Mouse (Mus musculus) fibroblast of lung, adult 2 months (primary cell): ENCODE data around the gene Gm815.

Experiments used
- DNase-seq: peaks from one replicate; pipeline ENCODE4 v3.0.0-alpha.2; 2011; ENCODE audit warnings: low read depth

The Gm815 gene

DNA sequence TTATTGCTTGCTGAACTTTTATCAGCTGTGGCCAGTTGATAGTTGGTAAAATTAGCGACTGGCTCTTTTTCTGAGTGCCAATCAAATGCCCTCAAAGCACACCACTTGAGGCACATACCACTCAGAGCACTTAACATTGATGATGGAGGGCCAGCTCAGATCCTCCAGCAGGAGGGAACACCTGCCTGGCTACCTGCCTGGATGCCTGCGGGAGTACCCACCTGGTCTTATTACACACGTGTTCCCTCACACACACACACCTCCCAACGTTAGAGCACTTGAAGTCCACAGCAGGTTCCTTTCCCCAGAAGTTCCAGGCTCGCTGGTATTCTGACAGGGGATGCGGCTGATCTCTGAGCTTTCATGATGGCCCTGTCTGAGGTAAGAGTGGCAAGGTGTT, at the start of gene Gm815:
Gene Gm815, plus strand, starts transcription at position 266 of the 400 bp plus-strand sequence.
- DNase-seq = no peak

DNA sequence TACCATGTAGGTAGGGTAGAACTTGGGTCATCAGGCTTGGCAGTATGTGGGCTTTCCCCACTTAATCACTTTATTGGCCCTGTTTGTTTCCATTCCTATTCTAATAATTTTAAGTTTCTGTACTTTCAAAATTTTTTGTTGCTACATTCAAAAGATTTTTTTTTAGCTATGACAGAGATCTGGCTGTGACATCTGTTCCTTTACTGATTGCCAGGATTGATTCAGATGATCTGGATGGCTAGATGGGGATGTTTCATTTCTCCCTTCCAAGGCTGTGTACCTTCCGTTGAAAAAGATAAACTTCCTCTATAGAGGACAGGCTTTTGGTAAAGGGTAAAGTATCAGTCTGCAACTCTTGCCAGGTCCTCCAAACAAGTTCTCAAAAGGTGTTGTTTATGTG, 48.1 kb upstream of the Gm815 start:
- no peak for DNase-seq

DNA sequence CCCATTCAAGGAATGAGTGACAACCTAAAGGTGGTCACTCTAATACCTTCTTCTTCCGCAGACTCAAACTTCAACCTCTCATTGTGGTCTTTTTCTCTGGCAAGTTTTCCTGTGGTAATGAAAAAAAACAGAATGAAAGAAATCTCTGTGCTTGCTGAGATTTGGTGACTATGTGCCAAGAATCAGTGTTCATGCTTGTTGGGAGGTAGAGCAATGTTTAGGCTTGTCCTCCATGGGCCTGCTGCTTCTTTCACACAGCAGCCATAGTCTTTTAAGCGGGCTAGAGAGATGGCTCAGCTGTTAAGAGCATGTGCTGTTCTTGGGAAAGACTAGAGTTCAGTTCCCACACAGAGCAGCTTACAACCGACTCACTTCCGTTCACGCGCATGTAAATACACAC, 41.8 kb upstream of the Gm815 start:
- no peak for DNase-seq

DNA sequence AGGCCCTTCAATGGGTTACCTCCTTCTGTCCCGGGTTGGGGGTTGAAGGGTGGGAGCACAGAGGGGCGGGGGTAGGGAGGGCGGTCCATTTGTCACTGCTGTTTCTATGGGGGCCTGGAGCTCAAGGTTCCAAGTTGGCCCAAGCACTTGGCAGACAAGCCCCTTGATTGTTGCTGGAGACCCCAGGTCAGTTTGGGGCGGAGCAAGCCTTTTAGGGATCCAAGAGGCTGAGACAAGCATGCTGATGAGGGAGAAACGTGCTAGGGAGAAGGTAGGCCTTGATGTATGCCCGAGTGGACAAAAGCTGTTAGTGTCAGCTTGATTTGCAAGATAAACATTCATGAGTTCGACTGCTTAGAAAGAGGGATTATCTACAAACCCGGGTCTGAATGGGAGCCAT, 40.9 kb upstream of the Gm815 start:
- no peak for DNase-seq

DNA sequence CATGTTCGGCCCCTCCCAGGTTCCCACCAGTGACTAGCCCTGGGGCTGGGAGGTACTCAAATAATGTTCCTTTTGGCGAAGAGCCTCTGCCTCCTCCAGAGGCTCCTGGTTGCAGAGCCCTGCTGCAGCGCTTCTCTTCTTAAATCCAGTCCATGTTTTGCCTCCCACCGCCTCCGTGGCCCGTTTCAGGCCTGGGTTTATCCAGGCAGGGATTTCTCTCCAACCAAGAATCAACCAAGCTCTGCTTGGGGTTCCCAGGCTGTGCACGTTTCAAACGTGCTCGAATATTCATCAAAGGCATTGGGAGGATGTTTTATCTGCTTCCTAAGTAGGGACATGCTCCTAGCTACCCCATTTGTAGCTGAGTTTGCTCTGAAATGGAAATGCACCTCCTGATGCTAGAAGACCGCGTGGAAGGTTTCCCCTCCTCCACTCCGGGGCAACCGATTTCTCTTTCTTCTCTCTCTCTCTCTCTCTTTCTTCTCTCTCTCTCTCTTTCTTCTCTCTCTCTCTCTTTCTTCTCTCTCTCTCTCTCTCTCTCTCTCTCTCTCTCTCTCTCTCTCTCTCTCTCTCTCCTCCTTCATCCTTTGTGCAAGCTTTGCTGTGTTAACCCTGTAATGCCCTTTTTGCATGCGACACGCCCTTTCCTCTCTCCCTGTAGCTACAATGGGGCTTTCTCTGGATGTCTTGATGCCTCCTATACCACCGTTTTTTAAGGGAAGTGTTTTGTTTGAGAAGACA, 40.2 kb upstream of the Gm815 start:
- DNase-seq = peak; percentile 52

DNA sequence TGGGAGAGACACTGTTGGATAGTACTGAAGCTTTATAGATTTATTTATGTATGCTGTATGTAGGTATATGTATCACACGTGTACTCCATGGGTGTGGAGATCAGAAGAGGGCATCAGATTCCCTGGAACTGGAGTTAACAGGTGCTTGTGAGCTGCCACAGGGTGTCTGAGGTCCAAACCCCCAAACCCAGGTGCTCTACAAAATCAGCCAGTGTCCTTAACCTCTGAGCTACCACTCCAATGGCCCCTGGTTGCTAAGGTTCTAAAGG, 39.7 kb upstream of the Gm815 start:
- DNase-seq = no peak

DNA sequence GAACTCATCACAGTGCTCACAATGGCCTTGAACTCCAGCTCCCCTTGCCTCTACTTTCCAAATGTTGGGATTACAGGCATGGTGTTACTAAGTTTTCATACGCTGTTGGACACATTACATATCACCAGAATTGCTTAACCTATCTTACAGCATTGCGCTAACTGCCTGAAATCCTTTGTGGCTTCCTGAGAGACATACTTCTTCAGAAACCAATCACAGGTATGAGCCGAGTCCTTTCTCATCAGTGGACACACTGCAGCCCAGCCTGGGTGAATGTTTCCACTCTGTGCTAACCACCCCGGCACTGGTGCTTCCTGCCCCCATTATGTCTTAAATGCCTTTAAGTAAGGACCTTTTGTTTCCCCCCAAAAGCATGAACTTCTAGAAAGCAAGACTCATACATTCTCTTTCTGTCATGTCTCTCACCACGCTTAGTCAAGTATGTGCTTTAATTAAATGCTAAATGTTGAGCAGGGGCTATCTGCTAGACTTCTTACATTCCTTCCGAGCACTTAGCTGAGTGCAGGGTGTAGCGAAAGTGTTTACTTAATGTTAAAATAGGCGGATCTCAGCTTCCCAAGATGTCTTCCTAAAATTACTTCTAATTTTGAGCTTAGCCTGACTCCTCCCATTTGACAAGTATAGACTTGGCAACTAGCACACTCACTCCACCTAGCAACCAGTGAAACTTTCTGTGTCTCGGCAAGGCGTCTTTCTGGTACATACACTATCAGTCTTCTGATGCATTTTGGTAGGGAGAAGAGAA, 34.5 kb upstream of the Gm815 start:
- no peak for DNase-seq

DNA sequence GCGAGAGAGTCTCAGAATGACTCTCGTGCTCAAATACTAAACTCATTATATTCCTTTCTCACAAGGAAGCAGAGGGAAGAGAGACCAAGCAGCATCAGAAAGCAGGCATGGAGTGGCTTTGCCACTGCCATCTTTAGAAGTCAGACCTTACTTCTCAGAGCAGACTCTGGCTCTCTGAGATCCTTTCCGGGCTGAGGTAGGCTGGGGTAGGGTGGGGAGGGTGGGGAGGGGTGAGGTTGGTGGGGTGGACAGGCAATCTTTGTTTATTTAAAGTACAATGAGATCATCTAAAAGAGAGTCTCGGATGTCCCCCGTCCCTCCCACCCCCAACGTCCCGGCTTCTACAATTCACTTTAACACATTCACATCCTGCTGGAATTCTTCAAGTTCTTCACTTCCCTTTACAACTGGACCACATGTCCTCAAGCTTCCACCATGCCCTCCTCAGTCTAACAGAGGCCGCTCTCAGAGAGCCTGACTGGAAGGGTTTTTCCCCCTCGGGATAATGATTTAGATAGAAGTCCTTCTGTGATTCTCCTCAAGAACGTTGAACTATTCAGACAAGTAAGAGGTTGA, 33.3 kb upstream of the Gm815 start:
- DNase-seq = no peak

DNA sequence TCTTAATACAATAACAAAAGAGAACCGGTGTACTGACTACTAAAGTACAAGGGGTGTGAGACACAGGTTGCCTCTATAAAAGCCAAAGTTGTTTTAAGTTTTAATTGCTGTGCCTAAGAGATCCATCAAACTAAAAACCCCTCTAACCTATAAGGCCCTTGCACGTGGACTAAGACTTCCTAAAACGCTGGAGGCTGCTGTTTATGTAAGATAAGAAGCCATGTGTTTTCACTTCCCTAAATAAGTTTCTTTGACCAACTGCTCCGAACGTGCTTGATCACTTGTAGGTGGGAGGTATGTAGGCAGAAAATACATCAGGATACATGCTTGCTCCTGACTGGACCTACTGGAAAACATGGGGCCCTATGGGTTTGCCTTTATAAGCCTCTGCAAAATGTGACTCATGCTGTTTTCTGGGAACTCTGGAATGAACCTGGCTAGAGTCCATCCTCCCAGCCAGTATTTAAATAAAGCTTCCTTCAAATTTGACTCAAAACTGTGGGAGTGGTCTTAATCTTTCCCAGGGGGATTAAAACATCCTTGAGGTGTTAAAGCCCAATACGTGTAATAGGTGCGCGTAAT, 31.9 kb upstream of the Gm815 start:
- peak; percentile 49 for DNase-seq

DNA sequence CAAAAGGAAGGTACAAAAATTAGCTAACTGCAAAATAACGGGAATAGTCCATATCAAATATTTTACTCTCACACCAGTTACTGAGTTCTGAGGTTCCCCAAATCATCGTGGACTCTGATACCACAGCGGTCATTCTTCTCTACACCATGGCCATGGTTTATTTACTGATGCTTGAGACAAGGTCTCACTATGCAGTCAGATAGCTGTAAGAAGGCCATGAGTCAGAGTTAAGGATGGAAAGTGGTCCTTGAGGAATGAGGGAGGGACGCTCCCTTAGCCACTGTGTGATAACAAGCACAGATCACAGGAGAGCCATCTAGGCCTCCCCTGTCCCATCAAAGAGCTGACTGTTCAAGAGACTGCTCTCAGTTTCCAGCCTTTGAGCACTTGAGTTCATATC, 31.0 kb upstream of the Gm815 start:
- no peak for DNase-seq

DNA sequence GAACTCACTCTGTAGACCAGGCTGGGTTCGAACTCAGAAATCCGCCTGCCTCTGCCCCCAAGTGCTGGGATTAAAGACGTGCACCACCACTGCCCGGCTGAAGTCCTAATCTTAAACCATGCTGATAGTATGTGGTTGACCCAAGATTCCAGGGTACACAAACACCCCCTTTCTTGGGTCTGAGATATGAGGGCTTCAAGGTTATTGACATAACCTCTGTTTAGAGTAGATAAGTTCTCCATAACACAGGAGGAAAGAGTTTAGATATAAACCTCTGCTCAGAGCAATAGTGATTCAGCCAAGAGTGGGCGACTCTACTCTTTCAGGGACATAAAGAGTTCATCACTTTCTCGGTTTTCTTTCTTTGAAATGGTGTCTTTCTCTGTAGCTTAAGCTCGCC, 30.5 kb upstream of the Gm815 start:
- DNase-seq = no peak

DNA sequence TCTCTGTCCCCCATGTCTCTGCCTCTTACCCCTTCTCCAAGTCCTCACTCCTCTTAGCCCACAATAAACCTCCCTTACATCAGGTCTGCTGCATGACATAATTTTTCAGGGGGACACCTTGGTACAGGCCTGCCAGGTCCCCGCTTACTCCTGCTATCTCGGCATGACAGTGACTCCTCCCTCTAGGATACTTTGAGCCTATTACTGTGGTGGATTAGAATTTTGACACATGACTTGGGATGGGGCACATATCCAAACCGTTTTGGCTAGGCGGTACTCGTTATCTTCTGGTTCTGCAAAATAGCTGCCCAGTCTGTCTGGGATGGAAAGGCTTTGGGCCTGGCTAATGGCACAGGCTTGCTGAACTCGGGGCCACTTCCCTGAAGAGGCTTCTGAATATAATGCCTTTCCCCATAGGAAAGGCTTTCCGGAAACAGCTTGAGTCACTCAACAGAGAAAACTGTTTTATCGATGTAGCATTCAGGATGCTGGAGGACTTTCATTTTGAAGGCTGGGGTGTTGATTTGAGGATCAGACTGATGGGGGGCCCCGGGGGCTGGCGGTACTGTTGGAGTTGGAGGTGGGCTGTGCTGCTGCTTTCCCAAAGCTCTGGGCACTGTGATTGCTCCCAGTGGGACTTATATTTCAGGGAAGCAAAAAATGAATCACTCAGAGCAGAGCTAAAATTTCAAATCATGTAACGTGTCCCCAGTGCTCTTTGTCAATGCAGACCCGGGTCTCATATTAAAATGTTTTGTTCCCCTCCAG, 27.1 kb upstream of the Gm815 start:
- no peak for DNase-seq

DNA sequence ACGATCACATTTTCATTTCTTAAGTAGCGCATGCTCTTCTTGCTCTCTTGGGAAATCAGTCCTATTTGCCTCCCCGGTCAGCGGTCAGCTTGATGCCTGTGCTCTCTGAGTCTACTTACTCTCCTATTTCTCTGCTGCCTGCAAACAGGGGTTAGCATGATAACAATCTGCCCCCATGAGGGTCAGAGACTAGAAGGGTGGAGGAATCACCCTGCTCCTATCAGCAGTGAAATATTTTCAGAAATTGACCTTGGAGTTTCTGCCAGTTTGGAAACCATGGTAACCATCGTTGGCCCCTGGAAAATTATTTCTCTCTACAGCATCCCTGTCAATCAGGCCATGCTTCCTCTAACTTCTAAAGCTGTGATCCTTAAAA, 26.5 kb upstream of the Gm815 start:
- DNase-seq = no peak

DNA sequence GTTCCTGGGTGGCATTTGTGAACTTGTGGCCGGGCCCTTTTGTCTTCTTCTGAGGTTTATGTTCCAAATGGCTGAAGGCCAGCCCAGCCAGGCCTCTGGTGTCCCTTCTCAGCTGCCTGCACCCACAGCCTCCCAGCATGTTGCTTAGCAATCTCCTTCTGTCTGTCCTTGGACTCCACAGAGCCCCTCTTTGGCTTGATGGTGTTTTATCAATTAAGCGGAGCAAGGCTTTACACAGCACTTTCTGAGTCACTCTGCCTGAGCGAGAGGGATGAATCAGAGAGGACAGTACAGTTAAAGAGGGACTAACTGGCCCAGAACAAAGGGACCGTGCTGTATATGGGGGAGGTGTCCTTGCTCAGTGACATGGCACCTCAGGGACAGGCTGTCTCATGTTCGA, 22.0 kb upstream of the Gm815 start:
- DNase-seq = no peak

DNA sequence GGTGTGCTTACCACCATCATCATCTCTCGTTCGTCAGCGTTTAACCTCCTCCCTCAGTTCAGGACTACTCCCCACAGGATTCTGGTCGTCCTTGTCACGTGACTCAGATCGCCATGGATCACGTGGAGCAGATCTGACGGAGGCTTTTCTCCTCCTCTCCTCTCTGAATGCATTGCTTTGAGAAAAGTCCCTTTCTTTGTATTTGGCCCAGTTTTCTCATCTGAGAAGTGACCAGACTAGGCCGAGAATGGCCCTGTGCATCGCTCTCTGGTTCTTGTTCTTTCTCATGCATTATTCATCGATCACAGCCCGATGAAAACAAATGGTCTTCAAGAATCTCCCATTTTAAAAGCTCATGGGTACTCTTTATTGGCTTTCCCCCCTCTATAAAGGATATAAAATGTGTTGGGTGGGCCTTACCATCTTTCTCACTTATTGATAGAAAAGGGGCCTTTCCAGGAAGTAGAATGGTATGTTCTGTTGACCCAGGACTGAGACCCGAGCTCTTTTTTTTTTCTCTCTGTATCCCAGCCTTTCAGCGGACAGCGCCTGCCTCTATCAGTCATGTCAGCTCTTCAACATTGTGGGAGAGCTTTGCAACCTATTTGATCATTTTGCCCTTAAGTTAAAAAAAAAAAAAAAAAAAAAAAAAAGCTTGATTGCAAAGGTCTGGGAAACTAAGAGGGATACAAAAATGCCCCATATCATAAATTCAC, 20.5 kb upstream of the Gm815 start:
- no peak for DNase-seq

DNA sequence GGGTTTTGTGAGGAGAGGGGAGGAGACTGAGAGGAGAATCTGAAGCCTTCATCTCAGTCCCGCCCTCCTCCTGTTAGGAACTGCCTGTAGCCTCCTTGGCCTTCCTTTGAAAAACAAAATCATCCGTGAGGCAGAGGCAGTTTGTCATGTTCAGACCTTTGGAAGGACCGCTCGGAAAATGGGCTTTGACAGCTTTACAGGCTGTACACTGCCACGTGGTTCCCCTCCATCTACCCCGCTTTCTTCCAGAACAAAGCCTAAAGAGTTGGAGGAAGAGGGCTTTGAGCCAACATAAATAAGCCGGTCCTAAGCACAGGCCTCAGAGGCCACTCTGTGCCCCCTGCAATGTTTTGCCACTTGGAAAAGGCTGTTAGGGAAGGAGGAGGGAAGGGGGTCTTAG, 19.9 kb upstream of the Gm815 start:
- no peak for DNase-seq

DNA sequence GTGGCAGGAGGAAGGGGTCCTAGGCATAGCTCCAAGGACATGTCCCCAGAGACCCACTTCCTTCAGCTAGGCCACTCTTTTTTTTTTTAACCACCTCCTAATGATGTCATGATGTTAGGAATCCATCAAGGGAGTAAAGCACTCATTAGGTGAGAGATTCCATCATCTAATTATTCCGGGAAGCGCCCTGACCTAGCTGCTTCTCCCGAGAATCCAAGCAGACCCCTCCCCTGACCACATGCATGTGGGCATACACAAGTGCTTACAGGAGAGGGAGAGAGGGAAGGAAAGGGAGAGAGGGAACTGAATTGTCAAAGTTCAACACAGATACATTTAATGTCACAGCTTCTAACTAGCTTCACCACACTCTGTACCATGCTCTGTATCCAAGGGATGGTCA, 16.1 kb upstream of the Gm815 start:
- no peak for DNase-seq

DNA sequence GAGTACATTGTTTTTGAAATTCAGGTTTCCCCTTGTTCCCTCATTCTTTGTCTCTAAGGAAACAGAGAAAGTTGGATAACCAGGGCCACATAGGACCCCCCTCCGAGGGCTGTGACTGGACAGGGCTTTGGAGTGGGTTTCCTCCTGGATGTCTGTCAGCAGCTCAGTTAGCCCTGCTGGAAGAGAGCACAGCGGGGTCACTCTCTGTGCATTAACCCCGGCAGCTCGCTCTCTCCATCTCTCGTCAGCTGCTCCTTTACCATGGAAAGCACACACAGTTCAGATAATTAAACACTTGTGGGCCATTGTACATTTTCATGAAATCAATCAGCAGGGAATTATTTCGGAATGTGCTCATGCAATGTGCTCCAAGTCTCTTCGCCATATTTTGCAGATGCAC, 15.4 kb upstream of the Gm815 start:
- no peak for DNase-seq

DNA sequence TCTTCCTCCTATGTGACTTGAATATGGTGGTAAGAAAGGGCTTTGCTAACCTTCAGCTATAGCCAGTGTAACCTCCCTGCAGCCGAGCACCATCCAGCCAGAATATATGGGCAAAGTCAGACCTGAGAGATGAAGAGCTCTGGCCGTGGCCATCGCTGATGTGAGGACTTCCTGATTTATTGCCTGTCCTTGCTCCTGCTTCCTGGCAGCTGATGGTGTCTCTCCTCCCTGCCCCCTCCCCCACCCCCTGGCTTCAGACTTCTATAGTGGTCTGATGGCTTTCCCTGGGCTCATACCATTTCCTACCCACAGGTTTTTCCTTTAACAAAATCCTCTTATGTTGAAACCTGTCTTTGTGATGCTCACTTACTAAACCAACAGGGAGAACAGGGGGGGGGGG, 14.6 kb upstream of the Gm815 start:
- no peak for DNase-seq

DNA sequence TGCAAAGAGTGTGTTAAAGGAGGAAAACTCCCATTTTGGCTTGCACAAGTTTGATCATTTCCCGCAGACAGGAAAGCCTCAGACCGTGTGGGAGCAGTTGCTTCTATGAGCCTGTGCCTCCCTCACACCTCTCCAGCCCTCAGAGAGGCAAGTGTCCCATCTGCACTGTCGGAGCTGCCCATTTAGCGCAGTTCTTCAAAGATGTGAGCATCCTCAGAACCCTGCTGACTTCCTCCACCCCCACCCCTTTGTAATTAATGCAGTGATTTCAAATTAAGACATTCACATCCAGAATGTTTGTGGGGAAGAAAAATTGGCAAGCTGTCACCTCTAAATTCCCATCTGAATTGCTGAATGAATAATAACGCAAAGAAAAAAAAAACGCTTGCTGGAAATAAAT, 12.8 kb upstream of the Gm815 start:
- no peak for DNase-seq

DNA sequence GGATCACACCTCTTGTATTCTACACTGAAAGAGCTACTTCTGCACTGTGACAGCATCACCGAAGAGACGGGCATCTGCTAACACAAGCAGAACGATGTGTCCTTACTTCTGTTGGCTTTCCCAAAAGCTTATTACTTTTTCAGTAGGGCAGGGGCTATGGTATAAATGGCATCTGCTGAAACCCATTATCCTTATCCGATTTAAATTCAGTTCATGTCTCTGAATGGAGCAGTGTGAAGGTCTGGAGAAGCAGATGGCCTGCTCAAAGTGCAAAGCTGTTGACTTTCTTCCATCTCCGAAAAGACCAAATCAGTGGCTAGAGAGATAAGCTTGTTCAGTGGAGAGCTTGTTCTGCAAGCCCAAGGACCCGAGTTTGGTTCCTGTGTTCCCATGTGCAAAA, 10.1 kb upstream of the Gm815 start:
- DNase-seq = no peak

DNA sequence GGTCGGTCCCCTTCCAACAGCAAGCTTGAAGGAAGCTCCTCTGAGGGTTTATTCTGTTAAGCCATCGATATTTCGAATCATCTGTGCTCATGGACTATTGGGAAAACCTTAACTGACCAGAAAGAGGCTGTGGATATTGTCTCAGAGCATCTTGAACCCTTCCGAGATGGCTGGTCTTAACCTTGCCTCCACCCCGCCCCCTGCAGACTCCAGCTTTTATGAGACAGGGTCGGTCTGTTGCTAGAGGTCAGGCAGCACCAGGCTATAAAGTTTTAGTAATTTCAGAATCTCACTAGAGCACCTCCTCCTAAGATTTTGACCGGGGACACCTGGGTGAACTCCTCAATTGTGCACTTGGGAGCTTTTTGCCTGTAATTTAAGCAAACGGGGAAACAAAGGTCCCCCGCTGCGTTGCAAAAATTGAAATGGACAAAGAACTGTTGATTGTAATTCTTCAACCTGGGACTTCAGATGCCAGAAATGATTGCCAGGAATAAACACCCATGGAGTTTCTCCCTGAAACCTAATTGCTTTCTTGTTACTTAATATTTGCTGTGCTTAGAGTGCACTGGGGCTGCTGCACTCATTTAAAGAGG, 8.4 kb upstream of the Gm815 start:
- DNase-seq = no peak
